ENCODE assay signal across 8 mouse cellular contexts in the genomic region with DNA sequence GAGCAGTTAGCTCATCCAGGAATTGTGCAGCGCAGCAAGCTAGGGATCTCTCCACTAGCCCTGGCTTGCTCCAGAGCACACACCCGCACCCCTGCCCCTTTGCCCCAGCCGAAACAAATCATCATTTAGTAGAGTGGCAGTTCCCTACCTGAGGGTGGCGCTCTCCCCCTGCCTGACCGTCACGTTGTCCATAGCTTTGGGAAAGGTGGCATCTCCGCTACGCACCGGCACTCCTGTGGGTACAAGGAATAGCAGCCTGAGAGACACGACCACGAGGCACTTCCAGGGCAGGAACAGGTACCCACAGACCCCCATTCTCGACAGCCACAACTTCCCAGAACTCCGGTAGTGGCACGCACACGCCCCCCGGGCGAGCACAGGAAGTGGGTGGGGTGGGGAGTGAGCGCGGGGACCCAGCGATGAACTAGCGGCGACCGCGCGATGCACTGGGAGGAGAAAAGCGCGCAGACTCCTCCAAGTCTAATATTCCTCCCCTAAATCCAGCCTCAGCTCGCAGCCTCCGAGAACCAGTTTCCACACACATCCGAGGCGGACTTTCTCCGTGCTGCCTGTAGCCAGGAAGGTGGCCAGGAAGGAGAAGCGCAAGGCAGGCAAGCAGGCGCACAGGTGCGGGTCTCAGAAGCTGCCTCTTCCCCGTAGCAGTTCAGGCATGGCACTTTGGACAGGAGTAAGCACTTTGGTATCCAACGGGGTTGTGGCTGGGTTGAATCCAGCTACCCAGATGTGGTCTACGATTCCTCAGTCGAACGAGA.
DNase-seq lines count a peak whose midpoint lies in the region; ATAC-seq and TF ChIP-seq lines count a peak whose summit lies in the region.

No protein-coding gene starts in this region.

- TF ChIP-seq POLR2A in embryonic fibroblast, embryonic 13.5 days (IDR thresholded peaks at IDR 0.05; ENCODE audit: low read depth, low read length): no peak

- under 1% methylated on average over 39 of the region's 40 CpGs for WGBS in lung, embryonic 14.5 days
- under 1% methylated on average over 40 of the region's 40 CpGs for WGBS in midbrain, embryonic 10.5 days
- WGBS in stomach, embryonic 16.5 days: 1% methylated on average over 40 of the region's 40 CpGs

- DNase-seq in lung, embryonic 14.5 days: peak; percentile 68
- DNase-seq in lung, postnatal 25 days (ENCODE audit: low spot score): no peak
- peak; percentile 60 for DNase-seq in heart, postnatal 4 days
- peak; percentile 28 to 63 for DNase-seq in left cerebral cortex, adult 8-10 months (ENCODE audit: low spot score in 2 of 2)
- peak; percentile 75 for DNase-seq in midbrain, embryonic 10.5 days (ENCODE audit: low spot score)
- no peak for DNase-seq in ovary, postnatal 10 days (ENCODE audit: low spot score)

- H3K4me3 ChIP-seq in lung, embryonic 14.5 days (ENCODE audit: low read depth, low read length): peak overlapping the region; percentile 52
- peak overlapping the region; percentile 27 for H3K4me3 ChIP-seq in embryonic fibroblast, embryonic 13.5 days (ENCODE audit: insufficient read depth, low read length)
- peak overlapping the region; percentile 62 for H3K4me3 ChIP-seq in midbrain, embryonic 10.5 days
- peak overlapping the region; percentile 58 for H3K4me3 ChIP-seq in stomach, embryonic 16.5 days (replicated peaks; ENCODE audit: low read length)

- no peaks in the 10 kb centered on the region for H3K9me3 ChIP-seq in lung, embryonic 14.5 days (ENCODE audit: low read depth, low read length)
- no peaks in the 10 kb centered on the region for H3K9me3 ChIP-seq in midbrain, embryonic 10.5 days (replicated peaks)
- H3K9me3 ChIP-seq in stomach, embryonic 16.5 days (replicated peaks; ENCODE audit: control insufficient read depth, low read length): no peaks in the 10 kb centered on the region

- peak overlapping the region; percentile 95 for H3K4me2 ChIP-seq in lung, embryonic 14.5 days
- H3K4me2 ChIP-seq in stomach, embryonic 16.5 days (ENCODE audit: low read depth, low read length): peak overlapping the region; percentile 92

- H3K27me3 ChIP-seq in lung, embryonic 14.5 days (ENCODE audit: insufficient read depth, low read length): peaks cover 23% of the 10 kb centered on the region
- H3K27me3 ChIP-seq in midbrain, embryonic 10.5 days (ENCODE audit: low read depth, poor library complexity, severe bottlenecking): peaks cover 69% of the 10 kb centered on the region
- peaks cover 17% of the 10 kb centered on the region for H3K27me3 ChIP-seq in stomach, embryonic 16.5 days (ENCODE audit: control insufficient read depth, insufficient read depth, low read length)

- ATAC-seq in lung, embryonic 14.5 days (ENCODE audit: insufficient read depth): peak; percentile 66
- peak; percentile 44 for ATAC-seq in stomach, embryonic 16.5 days (ENCODE audit: insufficient read depth, low FRiP score)

- peak; percentile 77 for TF ChIP-seq CTCF in lung, embryonic 14.5 days (IDR thresholded peaks at IDR 0.05; ENCODE audit: low read depth)
- peak; percentile 47; the same call in 1 of the 2 replicates for TF ChIP-seq CTCF in embryonic fibroblast, embryonic 13.5 days (IDR thresholded peaks at IDR 0.05; ENCODE audit: borderline replicate concordance, insufficient read depth, low read length)

- H3K36me3 ChIP-seq in lung, embryonic 14.5 days (ENCODE audit: insufficient read depth): no peaks in the 10 kb centered on the region
- no peaks in the 10 kb centered on the region for H3K36me3 ChIP-seq in midbrain, embryonic 10.5 days
- no peaks in the 10 kb centered on the region for H3K36me3 ChIP-seq in stomach, embryonic 16.5 days (ENCODE audit: control insufficient read depth, insufficient read depth, low read length)

- peak overlapping the region; percentile 83 for H3K27ac ChIP-seq in lung, embryonic 14.5 days (ENCODE audit: low read depth)
- no peak overlapping the region for H3K27ac ChIP-seq in embryonic fibroblast, embryonic 13.5 days (ENCODE audit: insufficient read depth, low read length)
- H3K27ac ChIP-seq in midbrain, embryonic 10.5 days (replicated peaks): peak overlapping the region; percentile 80
- H3K27ac ChIP-seq in stomach, embryonic 16.5 days (ENCODE audit: low read length): peak overlapping the region; percentile 73; the same call in 1 of the 2 replicates

- peak overlapping the region; percentile 51 for H3K9ac ChIP-seq in lung, embryonic 14.5 days
- H3K9ac ChIP-seq in stomach, embryonic 16.5 days (ENCODE audit: low read length): peak overlapping the region; percentile 66

- H3K4me1 ChIP-seq in lung, embryonic 14.5 days (ENCODE audit: insufficient read depth): no peaks in the 10 kb centered on the region
- no peaks in the 10 kb centered on the region for H3K4me1 ChIP-seq in embryonic fibroblast, embryonic 13.5 days (ENCODE audit: control insufficient read depth, insufficient read depth, low read length)
- peaks cover 21% of the 10 kb centered on the region for H3K4me1 ChIP-seq in midbrain, embryonic 10.5 days
- H3K4me1 ChIP-seq in stomach, embryonic 16.5 days (ENCODE audit: control insufficient read depth, insufficient read depth, low read length): peaks cover 3% of the 10 kb centered on the region; the same call in 1 of the 2 replicates

Comparison
In these comparisons a context has a peak if more than half of its experiments do, and no peak if none do; other contexts are left out.
1. DNase-seq: peak in lung, embryonic 14.5 days (single experiment), heart, postnatal 4 days (single experiment), left cerebral cortex, adult 8-10 months (2 of 2) and midbrain, embryonic 10.5 days (single experiment); none in lung, postnatal 25 days (single experiment) and ovary, postnatal 10 days (single experiment).
2. Peak in every context shown above with its lines, with median percentiles within 50 percentile points of each other: H3K4me3 ChIP-seq.